Mouse (Mus musculus) thymus, postnatal 25 days (tissue): Measurements from ENCODE around the gene Rai2.
"Not testable (repeated sequence)": the region's sequence is repeated elsewhere in the genome, so short reads cannot be mapped to it uniquely, and the experiment has no call there.

ENCODE experiments used
- DNase-seq: peaks from one replicate; pipeline ENCODE4 v3.0.0; 2022

Rai2 gene

GRCm38 (mm10) chrX:161716865-161717763 is at the start of gene Rai2:
Gene Rai2 (plus strand): TSS chrX:161717069.
- no peak for DNase-seq

- DNase-seq, result no peak
Measured at GRCm38 (mm10) chrX:161689336-161689735, 27.5 kb upstream of the Rai2 start.

- DNase-seq, result no peak
Measured at GRCm38 (mm10) chrX:161716503-161716864, 385 bp upstream of the Rai2 start.

GRCm38 (mm10) chrX:161717764-161718382 is 1.0 kb downstream of the Rai2 start:
- no peak for DNase-seq

- DNase-seq, result no peak
Measured at GRCm38 (mm10) chrX:161718548-161718947, 1.7 kb downstream of the Rai2 start.

- no peak for DNase-seq
Measured at GRCm38 (mm10) chrX:161721082-161721481, 4.2 kb downstream of the Rai2 start.

- DNase-seq, result no peak
Measured at GRCm38 (mm10) chrX:161723391-161723808, 6.5 kb downstream of the Rai2 start.

- no peak for DNase-seq
Measured at GRCm38 (mm10) chrX:161726257-161726656, 9.4 kb downstream of the Rai2 start.

GRCm38 (mm10) chrX:161728507-161728906 is 11.6 kb downstream of the Rai2 start:
- DNase-seq, result no peak

GRCm38 (mm10) chrX:161730026-161730425 is 13.2 kb downstream of the Rai2 start:
- no peak for DNase-seq

GRCm38 (mm10) chrX:161731859-161732258 is 15.0 kb downstream of the Rai2 start:
- DNase-seq, result no peak

- DNase-seq, result no peak
Measured at GRCm38 (mm10) chrX:161733581-161734309, 16.9 kb downstream of the Rai2 start.

- no peak for DNase-seq
Measured at GRCm38 (mm10) chrX:161734310-161734676, 17.4 kb downstream of the Rai2 start.

- DNase-seq, result no peak
Measured at GRCm38 (mm10) chrX:161739374-161739773, 22.5 kb downstream of the Rai2 start.

GRCm38 (mm10) chrX:161743080-161743479 is 26.2 kb downstream of the Rai2 start:
- no peak for DNase-seq

- DNase-seq, result no peak
Measured at GRCm38 (mm10) chrX:161745296-161745695, 28.4 kb downstream of the Rai2 start.

GRCm38 (mm10) chrX:161747337-161747736 is 30.5 kb downstream of the Rai2 start:
- DNase-seq, result no peak

GRCm38 (mm10) chrX:161753514-161753913 is 36.6 kb downstream of the Rai2 start:
- DNase-seq, result no peak

GRCm38 (mm10) chrX:161776321-161776962 is 59.6 kb downstream of the Rai2 start:
- no peak for DNase-seq

GRCm38 (mm10) chrX:161780321-161781034 is 63.6 kb downstream of the Rai2 start:
- DNase-seq, result no peak

- DNase-seq, result no peak
Measured at GRCm38 (mm10) chrX:161790182-161790581, 73.3 kb downstream of the Rai2 start.

GRCm38 (mm10) chrX:161826186-161826585 is 109.3 kb downstream of the Rai2 start:
- DNase-seq, result not testable (repeated sequence)
